Mouse (Mus musculus) cerebral cortex, adult 2 months (tissue): Measurements from ENCODE around the gene Cd47.

Experiments used
- WGBS: fragments of 180-500 bp; shearing (Covaris S2); methylation state at CpG from one replicate; pipeline ENCODE4 v1.1.7; 2018; 5-methylcytosine and 5-hydroxymethylcytosine counted together

Cd47 gene

DNA sequence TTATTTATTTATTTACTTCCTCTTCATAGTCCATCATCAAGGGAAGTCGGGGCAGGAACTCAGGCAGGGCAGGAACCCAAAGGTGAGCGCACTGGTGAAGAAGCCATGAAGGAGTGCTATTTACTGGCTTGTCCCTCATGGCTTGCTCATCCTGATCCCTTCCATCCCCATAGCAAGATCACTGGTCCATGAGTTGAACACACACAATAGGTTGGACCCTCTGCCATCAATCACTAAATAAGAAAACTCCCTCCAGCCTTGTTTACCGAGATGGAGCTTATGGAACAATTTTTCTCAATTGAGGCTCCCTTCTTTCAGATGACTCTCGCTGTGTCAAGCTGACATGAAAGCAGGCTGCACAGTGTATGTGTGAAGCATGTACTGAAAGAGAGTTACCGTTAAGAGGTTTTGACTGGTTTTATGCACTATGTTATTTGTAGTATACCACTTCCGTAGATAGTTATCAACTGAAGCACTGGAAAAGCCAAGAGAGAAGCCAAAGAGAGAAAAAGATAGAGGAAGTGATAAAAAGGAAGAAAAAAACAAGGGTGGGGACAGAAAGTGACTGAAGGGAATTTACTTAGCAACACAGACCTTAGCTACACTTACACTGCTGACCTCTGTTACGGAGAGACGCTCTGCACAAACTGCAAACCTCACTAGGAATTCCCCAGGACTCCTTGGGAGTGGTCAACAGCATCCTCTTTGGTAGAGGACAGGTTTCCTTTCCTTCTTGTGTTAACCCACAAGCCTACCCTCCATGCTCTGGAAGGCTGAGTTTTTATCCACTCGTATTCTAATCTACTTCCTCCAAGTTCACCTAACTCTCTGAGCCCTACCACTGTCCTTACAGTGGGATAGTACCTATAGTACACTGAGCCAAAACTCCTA lies 9.5 kb upstream of the Cd47 start:
- 90% methylated on average over 9 of the region's 9 CpGs for WGBS

DNA sequence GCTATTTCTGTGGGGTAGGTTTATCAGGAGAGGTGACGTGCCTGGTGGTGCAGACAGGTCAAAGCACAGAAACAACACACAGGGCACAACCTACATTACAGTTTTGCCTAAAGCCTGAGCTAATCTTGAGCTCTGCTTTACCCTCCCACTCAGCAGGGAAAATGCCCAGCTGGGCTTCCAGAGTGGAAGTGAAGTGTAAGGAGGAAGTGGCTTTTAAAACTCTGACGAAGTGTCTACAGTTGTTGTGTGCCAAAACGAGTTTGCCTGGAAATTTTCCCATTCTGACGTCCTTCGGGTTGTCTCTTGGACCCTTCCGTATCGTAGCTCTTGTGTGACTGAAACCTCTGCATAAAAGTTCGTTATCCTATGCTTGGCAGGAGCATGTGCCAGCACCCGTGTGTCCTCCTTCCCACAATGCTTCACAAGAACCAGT lies 7.9 kb upstream of the Cd47 start:
- 32% methylated on average over 9 of the region's 9 CpGs for WGBS

DNA sequence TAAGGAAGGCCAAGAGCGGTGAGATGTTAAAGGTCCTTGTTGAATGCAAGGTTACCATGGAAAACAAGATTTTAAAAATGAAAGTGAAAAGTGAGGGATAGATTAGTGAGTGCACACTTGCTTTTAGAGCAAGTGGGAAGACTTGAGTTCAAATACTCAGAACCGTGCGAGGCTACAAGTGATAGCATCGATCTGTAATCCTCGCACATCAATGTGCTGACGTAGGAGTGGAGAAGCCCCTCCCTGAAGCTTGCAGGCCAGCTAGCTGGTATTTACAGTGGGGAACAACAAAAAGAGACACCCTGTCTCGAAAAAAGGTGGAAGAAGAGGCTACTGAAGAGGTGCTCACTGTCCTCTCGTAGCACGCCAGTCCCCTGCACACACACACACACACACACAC lies 6.7 kb upstream of the Cd47 start:
- WGBS = 94% methylated on average over 9 of the region's 9 CpGs

DNA sequence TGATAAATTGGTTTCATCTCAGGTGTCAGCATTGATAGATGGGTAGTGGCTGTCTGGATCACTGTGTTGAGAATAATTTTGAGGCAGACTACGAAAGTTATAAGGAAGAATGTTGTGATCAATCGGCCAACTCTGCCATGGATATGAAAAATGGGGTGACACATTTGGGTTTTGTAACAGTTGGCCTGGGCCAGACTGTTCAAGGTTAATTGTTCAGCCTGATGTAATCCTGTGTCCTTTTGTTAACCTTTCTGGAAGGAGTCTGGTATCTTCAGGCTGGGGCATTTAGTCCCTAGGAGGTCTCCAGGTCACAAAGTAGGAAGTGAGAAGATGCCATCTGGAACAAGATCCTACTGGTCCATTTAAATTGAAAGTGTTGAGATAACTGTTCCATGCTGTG lies 4.1 kb upstream of the Cd47 start:
- 92% methylated on average over 2 of the region's 2 CpGs for WGBS

DNA sequence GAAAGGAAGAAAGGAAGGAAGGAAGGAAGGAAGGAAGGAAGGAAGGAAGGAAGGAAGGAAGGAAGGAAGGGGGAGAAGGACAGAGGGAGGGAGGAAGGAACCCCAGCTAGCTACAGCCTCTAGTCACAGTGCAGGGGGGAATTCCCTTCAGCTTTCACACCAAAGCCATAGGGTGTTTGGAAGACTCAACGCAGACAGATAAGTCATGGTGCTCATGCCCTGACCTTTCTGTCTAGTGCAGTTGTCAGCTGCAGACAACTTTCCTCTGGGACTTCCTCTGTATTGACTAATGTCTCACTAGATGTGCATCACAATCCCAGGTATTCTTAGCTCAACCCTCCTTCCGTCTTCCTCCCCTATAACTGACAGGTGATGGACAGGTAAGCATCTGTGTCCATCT lies 3.4 kb upstream of the Cd47 start:
- WGBS = 93% methylated on average over 2 of the region's 2 CpGs

DNA sequence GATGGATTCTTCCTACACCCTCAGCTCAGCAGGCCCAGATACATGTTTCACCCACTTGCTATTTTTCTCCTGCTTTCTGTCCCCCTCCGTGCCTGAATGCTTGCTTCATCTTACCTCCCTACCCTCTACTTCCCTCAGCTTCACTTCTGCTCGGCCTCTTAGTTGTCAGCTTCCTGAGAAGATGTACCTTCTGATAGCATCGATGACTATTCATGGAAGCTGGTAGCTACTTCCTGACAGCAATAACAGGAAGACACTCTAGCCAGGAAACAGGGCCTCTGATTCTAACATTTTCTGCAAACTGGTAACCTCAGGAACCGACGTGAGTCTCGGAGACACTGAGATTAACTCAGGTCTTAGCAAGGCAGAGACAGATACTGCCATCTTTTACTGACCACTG lies 1.5 kb upstream of the Cd47 start:
- 66% methylated on average over 6 of the region's 6 CpGs for WGBS

DNA sequence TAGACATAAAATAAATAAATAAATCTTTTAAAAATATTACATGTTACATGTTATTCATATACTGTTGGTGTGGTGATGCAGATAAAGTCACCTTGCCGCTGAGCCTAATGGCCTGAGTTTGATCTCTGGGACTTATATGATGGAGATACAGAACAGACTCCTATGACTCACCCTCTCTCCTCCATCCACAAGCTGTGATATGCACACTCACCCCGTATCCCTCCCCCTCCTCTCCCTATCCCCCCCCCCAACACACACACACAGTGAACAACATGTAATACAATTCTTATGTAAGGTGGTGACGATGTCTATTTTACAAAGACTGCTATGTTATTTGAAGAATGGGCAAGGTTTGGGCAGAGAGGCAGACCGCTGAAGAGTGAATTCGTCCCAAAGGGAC lies 663 bp downstream of the Cd47 start:
- 74% methylated on average over 5 of the region's 5 CpGs for WGBS

DNA sequence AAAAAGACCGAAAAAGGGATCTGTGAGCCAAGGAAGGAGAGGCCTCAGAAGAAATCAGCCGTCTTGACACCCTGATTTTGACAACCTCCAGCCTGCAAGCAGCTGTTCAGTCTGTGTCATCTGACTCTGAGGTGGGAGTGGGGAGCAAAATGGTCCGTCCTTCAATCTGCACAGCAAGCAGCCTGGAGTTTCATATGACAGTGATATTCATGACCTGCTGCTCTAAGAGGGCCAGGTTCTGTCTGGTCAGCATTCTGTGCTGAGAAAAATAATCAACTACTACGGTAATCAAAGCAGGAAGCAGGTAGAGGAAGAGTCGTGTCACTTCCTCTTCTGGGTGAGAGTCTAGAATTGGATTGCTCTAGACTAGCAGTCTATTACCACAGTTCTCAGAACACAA lies 1.1 kb downstream of the Cd47 start:
- 62% methylated on average over 5 of the region's 5 CpGs for WGBS

DNA sequence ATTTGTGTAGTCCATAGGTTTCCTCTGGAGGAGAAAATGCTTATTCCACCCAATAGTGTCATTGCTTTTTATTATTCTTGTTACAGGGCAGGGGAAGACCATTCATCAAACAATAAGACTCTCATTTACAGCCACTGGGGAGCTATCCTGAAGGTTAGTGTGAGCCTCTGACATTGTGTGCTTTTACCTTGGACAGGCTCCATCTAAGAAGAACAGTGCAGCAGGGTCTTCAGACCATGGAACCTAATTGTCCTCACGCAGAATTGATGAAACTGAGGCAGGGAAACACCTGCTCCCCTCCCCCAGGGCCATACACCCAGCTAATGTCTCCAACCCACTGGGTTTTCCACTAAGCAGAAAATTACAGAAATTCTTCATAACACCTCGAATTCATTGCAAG lies 2.7 kb downstream of the Cd47 start:
- 74% methylated on average over 2 of the region's 2 CpGs for WGBS

DNA sequence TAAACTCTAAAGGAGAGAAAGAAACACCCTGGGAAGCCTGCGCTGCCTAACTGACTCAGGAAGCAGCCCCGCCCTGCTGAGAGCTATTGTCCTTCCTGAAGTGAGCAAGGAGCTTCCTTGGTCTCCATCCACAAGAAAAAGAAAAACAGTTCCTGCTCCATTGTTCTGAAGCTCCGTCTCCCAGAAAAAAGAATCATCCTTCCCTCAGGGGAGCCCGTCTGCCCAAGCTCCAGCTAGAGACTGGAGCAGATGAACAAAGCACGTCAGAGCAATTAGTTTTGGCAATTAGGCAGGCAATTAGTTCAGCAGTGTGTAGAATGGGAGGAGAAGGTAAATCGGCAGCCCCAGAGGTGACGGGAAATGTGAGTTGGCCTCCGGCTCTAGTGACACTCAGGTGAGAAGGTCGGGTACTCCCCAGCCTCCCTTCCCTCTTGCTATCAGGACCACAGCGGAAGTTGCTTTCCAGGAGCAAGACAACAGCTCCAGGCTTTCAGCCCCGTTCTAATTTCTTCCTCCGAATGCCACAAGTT lies 3.7 kb downstream of the Cd47 start:
- 12% methylated on average over 12 of the region's 12 CpGs for WGBS

DNA sequence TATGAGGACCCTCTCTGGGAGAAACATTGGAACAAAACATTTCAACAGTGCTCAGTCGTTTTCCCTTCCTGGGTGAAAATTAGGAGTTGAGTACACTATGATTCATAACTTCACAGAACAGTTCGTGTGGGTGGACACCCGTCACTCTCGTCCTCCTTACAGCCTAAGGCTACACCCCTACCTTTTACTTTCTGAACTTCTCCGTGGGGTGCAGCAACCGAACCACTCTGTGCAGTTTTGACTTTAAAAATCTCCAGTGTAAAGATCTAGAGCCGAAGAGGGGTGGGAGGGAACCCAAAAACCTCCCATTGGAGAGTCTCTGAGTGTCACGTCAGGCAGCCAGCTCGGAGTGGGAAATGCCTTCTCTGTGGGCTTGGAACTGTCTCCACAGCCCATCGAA lies 6.6 kb downstream of the Cd47 start:
- whole genome bisulfite sequencing = 55% methylated on average over 10 of the region's 10 CpGs

DNA sequence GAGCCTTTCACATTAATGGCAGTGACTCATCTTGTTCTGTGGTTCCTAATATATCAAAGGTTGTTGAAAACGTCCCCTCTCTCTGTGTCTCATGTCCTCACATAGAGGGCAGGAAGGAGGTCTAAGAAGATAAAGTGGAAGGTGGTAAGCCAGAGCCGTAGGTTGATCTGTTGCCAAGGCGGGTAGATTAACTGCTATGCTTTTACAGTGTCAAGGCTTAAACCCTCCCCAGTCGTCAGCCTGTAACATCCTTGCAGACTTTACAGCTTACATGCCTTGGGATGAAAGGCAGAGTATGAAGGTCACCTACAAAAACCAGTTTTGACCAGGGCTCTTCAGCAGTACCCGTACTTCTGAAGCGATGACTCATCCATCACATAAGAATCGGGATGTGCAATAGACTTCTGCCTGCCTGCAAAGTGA lies 7.1 kb downstream of the Cd47 start:
- 56% methylated on average over 7 of the region's 7 CpGs for WGBS

DNA sequence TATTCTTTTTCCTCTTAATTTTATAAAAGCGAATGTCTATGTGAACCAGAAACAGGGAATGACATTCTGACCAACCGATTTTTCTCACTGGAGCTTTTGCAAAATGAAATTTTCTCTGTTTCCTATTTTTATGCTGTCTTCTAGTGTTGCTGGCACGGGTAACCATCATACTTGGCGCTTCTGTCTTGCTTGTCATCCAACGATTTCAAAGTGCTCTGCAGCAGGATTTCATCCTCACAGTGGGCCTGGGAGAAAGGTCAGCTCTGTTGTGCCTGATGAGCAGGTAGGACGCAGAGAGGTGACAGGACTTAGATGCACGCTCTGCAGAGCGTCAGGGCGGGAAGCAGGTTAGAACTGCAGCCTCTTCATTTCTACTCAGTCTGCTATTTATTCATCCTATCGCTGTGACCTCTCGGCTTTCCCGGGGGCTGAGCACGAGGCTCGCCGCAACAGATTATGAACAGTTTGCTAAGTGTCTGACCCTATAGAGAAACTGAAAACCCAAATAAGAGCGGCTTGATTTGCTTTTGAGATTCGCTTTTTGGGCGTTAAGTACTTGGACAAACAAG lies 7.6 kb downstream of the Cd47 start:
- WGBS = 55% methylated on average over 18 of the region's 18 CpGs

DNA sequence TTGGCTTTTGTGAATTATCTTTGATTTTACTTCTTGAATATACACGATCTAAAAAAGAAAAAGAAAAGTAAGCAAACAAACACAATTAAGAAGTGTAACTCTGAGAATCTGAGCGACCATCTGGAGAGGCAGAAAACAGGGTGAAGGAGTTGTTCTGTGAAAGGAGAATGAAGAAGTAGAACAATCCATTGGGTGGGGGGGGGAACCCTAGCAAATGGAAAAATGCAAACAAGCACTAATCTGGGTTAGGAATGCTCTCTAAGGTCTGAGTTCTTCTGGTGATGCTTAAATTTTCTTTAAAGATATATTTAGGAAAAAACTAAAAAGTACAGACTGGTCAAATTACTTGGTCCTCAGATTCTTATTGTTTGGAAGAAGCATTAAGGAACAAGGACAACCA lies 11.6 kb downstream of the Cd47 start:
- WGBS = 59% methylated on average over 2 of the region's 2 CpGs

DNA sequence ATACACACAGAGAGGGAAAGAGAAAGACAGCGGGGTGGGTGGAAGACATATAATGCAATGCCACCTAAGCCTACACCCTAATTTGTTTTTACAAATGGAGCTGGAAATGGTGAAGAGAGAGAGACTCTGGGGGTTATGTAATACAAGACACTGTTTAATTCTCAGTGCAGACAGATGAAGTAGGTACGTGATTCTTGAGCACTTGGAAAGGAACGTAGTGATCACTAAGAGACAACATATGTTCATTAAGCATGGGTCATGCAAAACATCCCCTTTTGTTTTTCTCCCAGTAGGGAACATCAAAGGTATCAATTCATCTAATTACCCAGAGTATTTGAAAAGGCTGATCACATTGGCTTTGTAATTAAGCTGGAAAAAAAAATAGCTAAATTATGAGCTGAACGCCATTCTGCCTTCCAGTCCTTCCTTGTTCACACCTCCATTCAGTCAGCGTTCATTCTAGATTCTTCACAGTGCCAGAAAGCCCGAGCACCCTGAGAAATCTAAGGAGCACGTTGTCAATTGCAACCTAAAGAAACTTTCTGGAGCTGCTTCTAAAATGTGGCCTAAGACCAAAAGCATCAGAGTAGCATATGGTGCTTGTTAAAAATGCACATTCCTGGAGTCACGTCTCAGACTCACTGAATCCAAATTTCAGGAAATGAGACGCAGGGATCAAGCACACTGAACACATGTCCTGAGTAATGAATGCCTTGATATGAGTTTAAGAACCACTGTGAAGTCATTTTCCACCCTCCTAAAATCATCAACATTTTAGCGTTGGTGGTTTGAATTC lies 12.7 kb downstream of the Cd47 start:
- 35% methylated on average over 10 of the region's 10 CpGs for WGBS

DNA sequence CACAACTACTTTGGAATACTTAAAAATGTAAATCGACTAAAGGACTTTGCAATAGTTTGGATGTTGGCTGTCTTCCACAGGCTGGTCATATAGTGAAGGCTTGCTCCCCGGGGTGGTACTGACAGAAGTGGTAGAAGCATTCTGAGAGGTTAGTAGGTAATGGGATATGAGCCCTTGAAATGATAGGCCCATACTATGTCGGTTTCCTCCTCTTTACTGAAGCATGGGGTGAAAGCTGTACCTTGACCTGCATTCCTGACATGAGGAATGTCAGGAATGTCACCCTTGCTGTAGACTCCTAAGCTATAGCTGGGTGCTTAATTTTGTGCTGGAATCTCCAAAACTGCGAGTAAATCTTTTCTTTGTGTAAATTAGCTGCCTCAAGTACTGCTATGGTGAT lies 14.1 kb downstream of the Cd47 start:
- WGBS = 79% methylated on average over 4 of the region's 4 CpGs

DNA sequence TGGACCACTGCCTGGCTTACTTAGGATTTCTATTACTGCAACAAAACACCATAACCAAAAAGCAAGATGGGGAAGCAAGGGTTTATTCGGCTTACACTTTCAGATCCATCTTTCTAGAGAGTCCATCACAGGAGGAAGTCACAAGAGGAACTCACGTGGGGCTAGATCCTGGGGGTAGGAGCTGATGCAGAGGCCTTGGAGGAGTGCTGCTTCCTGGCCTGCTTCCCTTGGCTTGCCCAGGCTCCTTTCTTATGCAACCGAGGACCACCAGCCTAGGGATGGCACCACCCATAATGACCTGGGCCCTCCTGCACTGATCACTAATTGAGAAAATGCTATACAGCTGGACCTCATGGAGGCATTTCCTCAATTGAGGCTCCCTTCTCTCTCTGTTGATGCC lies 16.6 kb downstream of the Cd47 start:
- 89% methylated on average over 3 of the region's 3 CpGs for WGBS

DNA sequence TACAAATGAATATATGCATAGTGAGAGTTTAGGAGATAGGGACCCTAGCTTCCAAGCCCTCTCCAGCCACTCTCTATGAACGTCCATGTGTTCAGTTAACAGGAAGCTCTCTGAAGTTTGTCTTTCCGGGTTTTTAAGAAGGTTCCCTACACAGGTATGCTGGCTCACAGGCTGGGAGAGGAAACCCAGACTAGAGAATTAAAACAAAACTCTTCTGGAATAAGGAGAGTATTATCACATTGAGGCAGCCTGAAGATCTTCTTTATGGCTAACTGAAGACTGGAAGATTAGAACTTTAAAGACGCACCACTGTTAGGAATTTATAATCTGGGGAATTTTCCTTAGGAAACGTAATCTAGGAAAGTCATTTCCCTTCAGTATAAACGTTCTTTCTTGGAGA lies 17.8 kb downstream of the Cd47 start:
- WGBS = 85% methylated on average over 5 of the region's 5 CpGs

DNA sequence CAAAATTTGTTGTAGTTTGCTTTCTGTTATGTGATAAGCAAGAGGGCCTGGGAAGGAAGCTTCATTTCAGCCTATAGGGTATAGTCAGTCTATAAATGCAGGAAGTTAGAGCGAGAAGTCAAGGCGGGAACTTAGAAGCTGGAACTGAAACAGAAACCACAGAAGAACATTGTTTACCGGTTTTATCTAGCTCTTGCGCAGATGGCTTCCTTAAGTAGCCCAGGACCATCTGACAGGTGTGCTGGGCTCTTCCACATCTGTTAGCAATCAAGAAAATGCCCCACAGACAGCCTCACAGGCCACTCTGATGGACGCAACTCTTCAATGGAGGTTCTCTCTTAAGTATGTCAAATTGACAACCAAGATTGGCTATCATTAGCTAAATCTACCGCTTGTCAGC lies 18.3 kb downstream of the Cd47 start:
- WGBS = 91% methylated on average over 6 of the region's 6 CpGs

DNA sequence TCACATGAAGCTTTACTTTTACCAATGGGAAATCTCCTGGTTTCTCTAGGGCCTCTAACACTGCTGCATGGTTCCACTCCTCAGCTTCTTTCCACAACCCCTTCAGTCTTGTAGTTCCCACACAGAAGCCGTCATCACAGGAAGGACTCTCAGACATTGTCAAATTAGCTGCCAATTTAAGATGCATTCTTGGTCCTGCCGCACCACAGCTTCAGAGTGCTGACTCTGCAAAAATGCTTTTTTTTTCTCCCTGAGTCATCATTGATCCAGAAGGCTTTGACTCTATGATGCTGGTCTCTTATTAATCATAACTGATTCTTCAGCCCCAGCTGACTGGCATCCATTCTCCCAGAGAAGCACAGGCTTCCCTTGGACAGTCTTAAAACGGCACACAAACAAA lies 19.2 kb downstream of the Cd47 start:
- WGBS = 91% methylated on average over 3 of the region's 3 CpGs

DNA sequence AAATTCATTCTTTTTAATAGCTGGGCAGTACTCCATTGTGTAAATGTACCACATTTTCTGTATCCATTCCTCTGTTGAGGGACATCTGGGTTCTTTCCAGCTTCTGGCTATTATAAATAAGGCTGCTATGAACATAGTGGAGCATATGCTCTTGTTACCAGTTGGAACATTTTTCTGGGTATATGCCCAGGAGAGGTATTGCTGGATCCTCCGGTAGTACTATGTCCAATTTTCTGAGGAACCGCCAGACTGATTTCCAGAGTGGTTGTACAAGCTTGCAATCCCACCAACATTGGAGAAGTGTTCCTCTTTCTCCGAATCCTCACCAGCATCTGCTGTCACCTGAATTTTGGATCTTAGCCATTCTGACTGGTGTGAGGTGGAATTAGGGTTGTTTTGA lies 30.6 kb downstream of the Cd47 start:
- 66% methylated on average over 3 of the region's 3 CpGs for WGBS

DNA sequence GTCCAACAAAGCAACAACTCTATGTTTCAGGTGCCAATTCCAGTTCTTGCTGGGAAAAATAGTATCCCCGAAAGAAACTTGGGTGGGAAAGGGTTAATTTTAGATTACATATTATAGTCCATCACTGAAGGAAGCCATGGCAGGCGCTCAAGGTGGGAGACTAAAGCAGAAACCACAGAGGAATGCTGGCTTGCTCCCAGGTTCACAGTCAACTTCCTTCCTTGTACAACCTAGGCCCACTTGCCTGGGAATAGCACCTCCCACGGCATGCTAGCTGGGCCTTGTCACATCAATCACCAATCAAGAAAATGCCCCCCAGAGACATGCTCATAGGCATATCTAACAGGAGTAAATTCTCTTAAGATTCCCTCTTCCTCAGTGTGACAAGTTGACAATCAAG lies 32.0 kb downstream of the Cd47 start:
- WGBS = 86% methylated on average over 3 of the region's 3 CpGs
